Mouse (Mus musculus) intestine, postnatal 0 days (tissue): ENCODE data around the gene Glyr1. TPM values are rescaled to one million over a fixed set of nuclear protein-coding genes. Genes with fewer than 3 reads are reported as not detected.

ENCODE experiments used
- ATAC-seq: fragments of 200-750 bp; cut with Nextera tagmentation; 2 replicates; pipeline ENCODE4 v1.8.0; 2017; ENCODE audit warnings: mild to moderate bottlenecking, moderate TSS enrichment, moderate library complexity
- H3K27ac ChIP-seq: fragments of 300-500 bp; sonication (generic); 2 replicates; pipeline ENCODE4 v1.5.1; 2014; ENCODE audit warnings: mild to moderate bottlenecking, low read depth, low read length, moderate library complexity
- H3K27me3 ChIP-seq: fragments of 300-500 bp; sonication (generic); replicated peaks from 2 replicates; pipeline ENCODE4 v1.6.1; 2014; ENCODE audit warnings: low read length, mixed read lengths; ENCODE audit not compliant: control insufficient read depth, insufficient read depth
- H3K36me3 ChIP-seq: fragments of 300-500 bp; sonication (generic); 2 replicates; pipeline ENCODE4 v1.6.1; 2014; ENCODE audit warnings: mild to moderate bottlenecking, moderate library complexity; ENCODE audit not compliant: control insufficient read depth, insufficient read depth
- H3K4me1 ChIP-seq: fragments of 300-500 bp; sonication (generic); replicated peaks from 2 replicates; pipeline ENCODE4 v1.6.1; 2014; ENCODE audit warnings: antibody characterized with exemption, low read length, mixed read lengths; ENCODE audit not compliant: control insufficient read depth, insufficient read depth
- H3K4me2 ChIP-seq: fragments of 300-500 bp; sonication (generic); replicated peaks from 2 replicates; pipeline ENCODE4 v1.6.1; 2014; ENCODE audit warnings: low read depth, mild to moderate bottlenecking, moderate library complexity
- H3K4me3 ChIP-seq: fragments of 300-500 bp; sonication (generic); 2 replicates; pipeline ENCODE4 v1.5.1; 2014; ENCODE audit warnings: low read depth, low read length
- H3K9ac ChIP-seq: fragments of 300-500 bp; sonication (generic); 2 replicates; pipeline ENCODE4 v1.6.1; 2014; ENCODE audit warnings: mild to moderate bottlenecking, low read depth, low read length
- H3K9me3 ChIP-seq: fragments of 300-500 bp; sonication (generic); 2 replicates; pipeline ENCODE4 v1.6.1; 2016; ENCODE audit warnings: mixed run types; ENCODE audit not compliant: control insufficient read depth
- CTCF ChIP-seq: sonication (generic); IDR thresholded peaks from 2 replicates; pipeline ENCODE4 v1.5.1; 2016; ENCODE audit warnings: low read depth, mild to moderate bottlenecking, control low read depth, antibody characterized with exemption, moderate library complexity
- WGBS: fragments of 180-500 bp; shearing (Covaris S2); extraction: QIAGEN DNeasy Blood & Tissue Kit; methylation state at CpG from one replicate; pipeline ENCODE4 v1.1.7; 2014; 5-methylcytosine and 5-hydroxymethylcytosine counted together
- polyA plus RNA-seq: library from polyadenylated mRNA; unstranded; fragments of >200 nt; fragmentation: Nextera tagmentation; extraction: Ambion mirVana; gene quantifications from 2 replicates; pipeline ENCODE4 v1.2.1, GENCODE M21; 2015

The Glyr1 gene
- polyA plus RNA-seq, 1 experiment from 2014 or later: 65.3 TPM

GRCm38 (mm10) chr16:5007492-5007891, 42.2 kb downstream of the Glyr1 start:
- Histone ChIP-seq H3K9me3 (no peaks in the 10 kb centered on the region), H3K4me1 (no peaks in the 10 kb centered on the region), H3K27me3 (no peaks in the 10 kb centered on the region), H3K4me3 (peak overlapping the region; percentile 40), H3K36me3 (peaks cover 13% of the 10 kb centered on the region; the same call in 1 of the 2 replicates), H3K4me2 (peak overlapping the region; percentile 68), H3K27ac (peak overlapping the region; percentile 83), H3K9ac (peak overlapping the region; percentile 46)
- TF ChIP-seq CTCF: no peak
- ATAC-seq: peak; percentile 40
- WGBS: 30% methylated on average over 6 of the region's 6 CpGs

- Histone ChIP-seq H3K4me2 (peak within 1 kb of the TSS; percentile 68), H3K36me3 (peaks cover 13% of the 10 kb centered on the region; the same call in 1 of the 2 replicates), H3K4me3 (peak within 1 kb of the TSS; percentile 40), H3K27ac (peak within 1 kb of the TSS; percentile 83), H3K4me1 (no peaks in the 10 kb centered on the region), H3K9me3 (no peaks in the 10 kb centered on the region), H3K9ac (peak within 1 kb of the TSS; percentile 46), H3K27me3 (no peaks in the 10 kb centered on the region)
- TF ChIP-seq CTCF: no peak
- WGBS: 26% methylated on average over 5 of the region's 5 CpGs
- ATAC-seq: peak; percentile 87
Observed at GRCm38 (mm10) chr16:5007067-5007466, 42.6 kb downstream of the Glyr1 start, which contains the start of gene Smim22. Smim22 (plus strand) TSS chr16:5007288.

DNA sequence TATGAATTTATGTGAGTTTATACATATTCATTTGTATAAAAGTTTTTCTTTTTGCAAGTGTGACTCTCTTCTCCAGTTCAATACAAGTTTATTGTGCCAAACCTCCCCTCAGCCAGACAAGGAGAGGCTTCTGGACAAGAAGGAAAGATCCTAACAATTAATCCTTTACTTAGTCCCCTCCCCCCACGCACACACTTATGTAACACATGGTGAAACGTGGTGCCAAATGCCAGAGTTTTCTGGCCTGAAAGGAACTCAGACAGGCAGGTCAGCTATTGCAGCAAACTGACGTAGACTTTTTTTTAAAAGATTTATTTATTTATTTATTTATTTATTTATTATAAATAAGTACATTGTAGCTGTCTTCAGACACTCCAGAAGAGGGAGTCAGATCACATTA, 49.1 kb downstream of the Glyr1 start:
- no peak overlapping the region for H3K4me2 ChIP-seq
- 60% methylated on average over 3 of the region's 3 CpGs for WGBS
- no peak for ATAC-seq
- no peak overlapping the region for H3K27ac ChIP-seq
- H3K27me3 ChIP-seq: no peaks in the 10 kb centered on the region
- H3K36me3 ChIP-seq: no peaks in the 10 kb centered on the region
- TF ChIP-seq CTCF: no peak
- no peaks in the 10 kb centered on the region for H3K9me3 ChIP-seq
- 0 out of 2 replicates have a peak, but pooled peaks cover 6% of the 10 kb centered on the region for H3K4me1 ChIP-seq
- no peak overlapping the region for H3K9ac ChIP-seq
- no peak overlapping the region for H3K4me3 ChIP-seq

DNA sequence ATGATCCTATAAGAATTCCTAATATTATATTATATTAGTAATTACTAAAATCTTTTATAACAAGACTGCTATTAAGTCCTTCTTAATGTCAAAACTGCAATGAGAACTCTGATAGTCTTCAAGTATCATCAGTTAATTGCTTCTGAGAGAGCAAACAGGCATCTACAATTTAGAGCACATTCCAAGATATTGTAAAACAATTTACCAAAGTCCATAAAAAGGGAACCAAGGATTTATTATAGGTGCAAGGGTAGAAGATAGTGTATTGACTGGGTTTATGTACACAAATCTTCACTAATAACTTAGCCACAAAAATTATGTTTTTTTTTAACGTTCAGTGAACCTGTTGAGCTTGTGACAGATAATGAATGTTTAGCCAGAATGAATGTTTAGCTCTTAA, 50.7 kb downstream of the Glyr1 start:
- Histone ChIP-seq H3K4me1 (0 out of 2 replicates have a peak, but pooled peaks cover 6% of the 10 kb centered on the region), H3K36me3 (no peaks in the 10 kb centered on the region), H3K4me3 (no peak overlapping the region), H3K27me3 (no peaks in the 10 kb centered on the region), H3K27ac (no peak overlapping the region), H3K9ac (no peak overlapping the region), H3K4me2 (no peak overlapping the region), H3K9me3 (no peaks in the 10 kb centered on the region)
- WGBS: 8% methylated on average over 1 of the region's 1 CpGs
- no peak for TF ChIP-seq CTCF
- no peak for ATAC-seq

DNA sequence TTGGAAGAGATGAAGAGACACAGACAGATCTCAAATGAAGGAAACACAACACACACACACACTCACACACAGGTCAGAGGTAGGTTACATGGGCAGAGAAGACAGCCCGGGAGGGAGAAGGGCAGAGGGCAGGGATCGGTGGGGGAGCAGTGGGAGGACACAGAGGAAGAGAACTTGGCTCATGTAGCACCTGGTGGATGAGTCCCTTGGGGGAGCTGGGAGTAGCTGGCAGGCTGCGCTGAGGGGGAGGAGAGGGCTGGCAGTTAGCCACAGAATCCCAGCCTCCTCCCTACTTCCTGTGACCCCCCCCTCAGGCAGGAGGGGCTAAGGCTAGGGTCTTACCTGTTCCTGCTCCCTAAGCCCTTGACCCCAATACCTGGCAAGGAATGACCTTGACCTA, 52.1 kb downstream of the Glyr1 start, which contains the start of gene Sept12:
Sept12 (minus strand) TSS at position 300 of the 400 bp plus-strand sequence.
- TF ChIP-seq CTCF: no peak
- H3K27me3 ChIP-seq: no peaks in the 10 kb centered on the region

GRCm38 (mm10) chr16:4993276-4993675, 56.4 kb downstream of the Glyr1 start:
- 87% methylated on average over 4 of the region's 4 CpGs for WGBS
- Histone ChIP-seq H3K4me3 (no peak overlapping the region), H3K9ac (no peak overlapping the region), H3K4me1 (0 out of 2 replicates have a peak, but pooled peaks cover 6% of the 10 kb centered on the region), H3K36me3 (no peaks in the 10 kb centered on the region), H3K27ac (no peak overlapping the region), H3K27me3 (no peaks in the 10 kb centered on the region), H3K4me2 (no peak overlapping the region), H3K9me3 (no peaks in the 10 kb centered on the region)
- TF ChIP-seq CTCF: no peak
- no peak for ATAC-seq

More for the DNA sequence above, 52.1 kb downstream of the Glyr1 start, which contains the start of gene Sept12:
- Histone ChIP-seq H3K36me3 (no peaks in the 10 kb centered on the region), H3K4me2 (no peak within 1 kb of the TSS), H3K27ac (no peak within 1 kb of the TSS), H3K9me3 (no peaks in the 10 kb centered on the region), H3K4me3 (no peak within 1 kb of the TSS), H3K9ac (no peak within 1 kb of the TSS), H3K4me1 (0 out of 2 replicates have a peak, but pooled peaks cover 6% of the 10 kb centered on the region)
- WGBS: 20% methylated on average over 2 of the region's 3 CpGs
- ATAC-seq: no peak

GRCm38 (mm10) chr16:4984717-4985116, 64.9 kb downstream of the Glyr1 start:
- no peaks in the 10 kb centered on the region for H3K4me1 ChIP-seq
- WGBS: 91% methylated on average over 12 of the region's 12 CpGs
- H3K36me3 ChIP-seq: no peaks in the 10 kb centered on the region
- ATAC-seq: no peak
- H3K27ac ChIP-seq: no peak overlapping the region
- no peak for TF ChIP-seq CTCF
- H3K4me3 ChIP-seq: no peak overlapping the region
- H3K9me3 ChIP-seq: no peaks in the 10 kb centered on the region
- no peak overlapping the region for H3K4me2 ChIP-seq
- H3K27me3 ChIP-seq: no peaks in the 10 kb centered on the region
- no peak overlapping the region for H3K9ac ChIP-seq
